Mouse (Mus musculus): Measurements from ENCODE around the gene Zfp704. TPM values are rescaled to one million over a fixed set of nuclear protein-coding genes. Genes with fewer than 3 reads are reported as not detected.

The Zfp704 gene
- polyA plus RNA-seq, 2 experiments: 13.4 to 13.8 TPM

GRCm38 (mm10) chr3:9499489-9499888, 110.4 kb downstream of the Zfp704 start:
- 22% methylated on average over 5 of the region's 5 CpGs for WGBS

GRCm38 (mm10) chr3:9497260-9497659, 112.6 kb downstream of the Zfp704 start:
- Histone ChIP-seq H3K4me1 (ENCODE audit: control insufficient read depth, insufficient read depth, low read length) (peaks cover 26% of the 10 kb centered on the region), H3K9me3 (ENCODE audit: control insufficient read depth, low read length) (no peaks in the 10 kb centered on the region), H3K4me3 (replicated peaks; ENCODE audit: low read length) (no peak overlapping the region), H3K9ac (ENCODE audit: low read depth, low read length, severe bottlenecking) (no peak overlapping the region), H3K27me3 (ENCODE audit: control insufficient read depth, insufficient read depth, low read length) (no peaks in the 10 kb centered on the region), H3K4me2 (replicated peaks; ENCODE audit: low read depth, low read length, severe bottlenecking) (no peak overlapping the region), H3K27ac (replicated peaks; ENCODE audit: low read depth, low read length) (no peak overlapping the region), H3K36me3 (ENCODE audit: control insufficient read depth, insufficient read depth, low read length) (no peaks in the 10 kb centered on the region)
- WGBS: 50% methylated on average over 5 of the region's 5 CpGs
- no peak for TF ChIP-seq POLR2A (IDR thresholded peaks at IDR 0.05; ENCODE audit: borderline replicate concordance, extremely low read depth, insufficient read depth, insufficient read length)
- DNase-seq (ENCODE audit: low spot score): no peak
- no peak for ATAC-seq (ENCODE audit: low FRiP score, low read depth)

More at GRCm38 (mm10) chr3:9499489-9499888, 110.4 kb downstream of the Zfp704 start:
- H3K9me3 ChIP-seq (ENCODE audit: control insufficient read depth, low read length): no peaks in the 10 kb centered on the region
- no peak; the same call in 1 of the 2 replicates for ATAC-seq (ENCODE audit: low FRiP score, low read depth)
- peak overlapping the region; percentile 10; the same call in 1 of the 2 replicates for H3K27ac ChIP-seq (replicated peaks; ENCODE audit: low read depth, low read length)
- peaks cover 26% of the 10 kb centered on the region for H3K4me1 ChIP-seq (ENCODE audit: control insufficient read depth, insufficient read depth, low read length)
- H3K9ac ChIP-seq (ENCODE audit: low read depth, low read length, severe bottlenecking): peak overlapping the region; percentile 7; the same call in 1 of the 2 replicates
- no peaks in the 10 kb centered on the region for H3K36me3 ChIP-seq (ENCODE audit: control insufficient read depth, insufficient read depth, low read length)
- no peak overlapping the region for H3K4me3 ChIP-seq (replicated peaks; ENCODE audit: low read length)
- no peaks in the 10 kb centered on the region for H3K27me3 ChIP-seq (ENCODE audit: control insufficient read depth, insufficient read depth, low read length)
- TF ChIP-seq POLR2A (IDR thresholded peaks at IDR 0.05; ENCODE audit: borderline replicate concordance, extremely low read depth, insufficient read depth, insufficient read length): no peak
- DNase-seq (ENCODE audit: low spot score): peak; percentile 46
- H3K4me2 ChIP-seq (replicated peaks; ENCODE audit: low read depth, low read length, severe bottlenecking): no peak overlapping the region

GRCm38 (mm10) chr3:9491766-9492283, 118.1 kb downstream of the Zfp704 start:
- no peak for TF ChIP-seq POLR2A (IDR thresholded peaks at IDR 0.05; ENCODE audit: borderline replicate concordance, extremely low read depth, insufficient read depth, insufficient read length)
- Histone ChIP-seq H3K9ac (ENCODE audit: low read depth, low read length, severe bottlenecking) (no peak overlapping the region), H3K9me3 (ENCODE audit: control insufficient read depth, low read length) (no peaks in the 10 kb centered on the region), H3K27me3 (ENCODE audit: control insufficient read depth, insufficient read depth, low read length) (no peaks in the 10 kb centered on the region), H3K27ac (replicated peaks; ENCODE audit: low read depth, low read length) (no peak overlapping the region), H3K4me3 (replicated peaks; ENCODE audit: low read length) (no peak overlapping the region), H3K4me1 (ENCODE audit: control insufficient read depth, insufficient read depth, low read length) (no peaks in the 10 kb centered on the region; the same call in 1 of the 2 replicates), H3K4me2 (replicated peaks; ENCODE audit: low read depth, low read length, severe bottlenecking) (no peak overlapping the region), H3K36me3 (ENCODE audit: control insufficient read depth, insufficient read depth, low read length) (no peaks in the 10 kb centered on the region)
- ATAC-seq (ENCODE audit: low FRiP score, low read depth): no peak
- no peak for DNase-seq (ENCODE audit: low spot score)
- WGBS: 84% methylated on average over 4 of the region's 4 CpGs

- DNase-seq (ENCODE audit: low spot score) (no peak), ATAC-seq (ENCODE audit: low FRiP score, low read depth) (no peak)
- no peak overlapping the region for H3K27ac ChIP-seq (replicated peaks; ENCODE audit: low read depth, low read length)
- H3K36me3 ChIP-seq (ENCODE audit: control insufficient read depth, insufficient read depth, low read length): no peaks in the 10 kb centered on the region
- H3K9ac ChIP-seq (ENCODE audit: low read depth, low read length, severe bottlenecking): no peak overlapping the region
- no peak overlapping the region for H3K4me3 ChIP-seq (replicated peaks; ENCODE audit: low read length)
- TF ChIP-seq POLR2A (IDR thresholded peaks at IDR 0.05; ENCODE audit: borderline replicate concordance, extremely low read depth, insufficient read depth, insufficient read length): no peak
- no peaks in the 10 kb centered on the region for H3K9me3 ChIP-seq (ENCODE audit: control insufficient read depth, low read length)
- 87% methylated on average over 4 of the region's 4 CpGs for WGBS
- H3K27me3 ChIP-seq (ENCODE audit: control insufficient read depth, insufficient read depth, low read length): no peaks in the 10 kb centered on the region
- no peak overlapping the region for H3K4me2 ChIP-seq (replicated peaks; ENCODE audit: low read depth, low read length, severe bottlenecking)
- H3K4me1 ChIP-seq (ENCODE audit: control insufficient read depth, insufficient read depth, low read length): no peaks in the 10 kb centered on the region
Measured at GRCm38 (mm10) chr3:9487644-9488043, 122.2 kb downstream of the Zfp704 start.

GRCm38 (mm10) chr3:9485506-9485905, 124.4 kb downstream of the Zfp704 start:
- Histone ChIP-seq H3K4me1 (ENCODE audit: control insufficient read depth, insufficient read depth, low read length) (no peaks in the 10 kb centered on the region), H3K4me3 (replicated peaks; ENCODE audit: low read length) (no peak overlapping the region), H3K27me3 (ENCODE audit: control insufficient read depth, insufficient read depth, low read length) (no peaks in the 10 kb centered on the region), H3K4me2 (replicated peaks; ENCODE audit: low read depth, low read length, severe bottlenecking) (no peak overlapping the region), H3K27ac (replicated peaks; ENCODE audit: low read depth, low read length) (no peak overlapping the region), H3K9ac (ENCODE audit: low read depth, low read length, severe bottlenecking) (no peak overlapping the region), H3K9me3 (ENCODE audit: control insufficient read depth, low read length) (no peaks in the 10 kb centered on the region), H3K36me3 (ENCODE audit: control insufficient read depth, insufficient read depth, low read length) (no peaks in the 10 kb centered on the region)
- no peak for DNase-seq (ENCODE audit: low spot score)
- TF ChIP-seq POLR2A (IDR thresholded peaks at IDR 0.05; ENCODE audit: borderline replicate concordance, extremely low read depth, insufficient read depth, insufficient read length): no peak
- WGBS: 78% methylated on average over 3 of the region's 3 CpGs
- no peak for ATAC-seq (ENCODE audit: low FRiP score, low read depth)
